Mouse (Mus musculus) G1E (cell line): ENCODE results near the gene Bsph1. TPM values are rescaled to one million over a fixed set of nuclear protein-coding genes. Genes with fewer than 3 reads are reported as not detected.
"Not testable (repeated sequence)": the region's sequence is repeated elsewhere in the genome, so short reads cannot be mapped to it uniquely, and the experiment has no call there.

Source experiments
- ATAC-seq: 2 replicates; pipeline ENCODE4 v1.8.0; 2016; ENCODE audit warnings: mild to moderate bottlenecking; ENCODE audit not compliant: insufficient number of reproducible peaks, poor library complexity, low FRiP score, severe bottlenecking; ENCODE audit errors: extremely low read depth
- DNase-seq: peaks from one replicate; pipeline ENCODE4 v3.0.0; 2012; ENCODE audit warnings: low spot score
- H3K27me3 ChIP-seq: 2 replicates; pipeline ENCODE4 v1.6.1; 2012; ENCODE audit warnings: mild to moderate bottlenecking, low read length, inconsistent platforms; ENCODE audit not compliant: insufficient read depth
- H3K36me3 ChIP-seq: replicated peaks from 2 replicates; pipeline ENCODE3; 2012; ENCODE audit warnings: mild to moderate bottlenecking, inconsistent platforms
- H3K4me1 ChIP-seq: 2 replicates; pipeline ENCODE4 v1.6.1; 2012; ENCODE audit warnings: low read depth, low read length, inconsistent platforms, mixed read lengths; ENCODE audit not compliant: insufficient read depth
- H3K4me3 ChIP-seq: 2 replicates; pipeline ENCODE4 v1.5.1; 2012; ENCODE audit warnings: low read depth, mild to moderate bottlenecking, inconsistent platforms, low read length, moderate library complexity, mixed read lengths
- H3K9me3 ChIP-seq: replicated peaks from 2 replicates; pipeline ENCODE4 v1.6.1; 2012; ENCODE audit warnings: inconsistent platforms
- CTCF ChIP-seq: IDR thresholded peaks from 2 replicates; pipeline ENCODE4 v1.5.1; 2012; ENCODE audit warnings: low read depth, low read length, inconsistent platforms, mixed read lengths
- GATA1 ChIP-seq: IDR thresholded peaks from 2 replicates; pipeline ENCODE4 v1.6.1; 2012; ENCODE audit warnings: borderline replicate concordance, low read length, inconsistent platforms, mixed read lengths
- GATA2 ChIP-seq: IDR thresholded peaks from 2 replicates; pipeline ENCODE4 v1.6.1; 2012; ENCODE audit warnings: low read depth, low read length, inconsistent platforms, borderline replicate concordance
- POLR2AphosphoS5 ChIP-seq: IDR thresholded peaks from 2 replicates; pipeline ENCODE4 v1.6.1; 2012; ENCODE audit warnings: low read depth, low read length, inconsistent platforms; ENCODE audit not compliant: insufficient replicate concordance
- TAL1 ChIP-seq: conservative IDR thresholded peaks from 2 replicates; pipeline ENCODE4 v1.6.1; 2012; ENCODE audit warnings: low read depth, low read length, inconsistent platforms, mixed read lengths
- polyA plus RNA-seq: library from polyadenylated mRNA; stranded (reverse); fragments of >175 nt; gene quantifications from 2 replicates; pipeline ENCODE4 v1.2.3, GENCODE M21; 2012
- total RNA-seq, 2 experiments: library from RNA; stranded (forward) in 1 of 2; stranded (reverse) in 1 of 2; fragments of 200-1000 nt in 1 of 2; fragments of >200 nt in 1 of 2; fragmentation: Nextera tagmentation in 1 of 2; gene quantifications; 2 replicates each; pipeline ENCODE4 v1.2.3; 2014 to 2017

The Bsph1 gene
- total RNA-seq (2014; fragmentation: Nextera tagmentation) (not detected in 2 replicates), total RNA-seq (2017) (not detected in 2 replicates), polyA plus RNA-seq (not detected in 2 replicates)

- not testable (repeated sequence) for H3K4me3 ChIP-seq, H3K9me3 ChIP-seq, H3K36me3 ChIP-seq, H3K27me3 ChIP-seq, ATAC-seq, H3K4me1 ChIP-seq, DNase-seq
Observed at GRCm38 (mm10) chr7:13450541-13450940, at the start of gene Bsph1. Bsph1 (plus strand) TSS chr7:13450841.

GRCm38 (mm10) chr7:13511539-13511938 lies 60.9 kb downstream of the Bsph1 start:
- no peak for TF ChIP-seq TAL1
- TF ChIP-seq GATA2: no peak
- no peak for TF ChIP-seq POLR2AphosphoS5
- no peak for TF ChIP-seq GATA1
- no peak for TF ChIP-seq CTCF
- H3K9me3 ChIP-seq: no peaks in the 10 kb centered on the region
- DNase-seq (peak; percentile 2), ATAC-seq (no peak)
- no peaks in the 10 kb centered on the region for H3K4me1 ChIP-seq
- no peaks in the 10 kb centered on the region for H3K27me3 ChIP-seq
- H3K4me3 ChIP-seq: no peak overlapping the region
- H3K36me3 ChIP-seq: no peaks in the 10 kb centered on the region

Other genes starting within 250 kb of the Bsph1 start
- not detected in 2 replicates for gene Vmn1r89, start 237.8 kb upstream of the Bsph1 start, total RNA-seq (2014; fragmentation: Nextera tagmentation)
- gene Vmn1r89, start 237.8 kb upstream of the Bsph1 start, total RNA-seq (2017): 0.27 TPM in 1 of 2 replicates, not detected in the other
- not detected in 2 replicates for gene Vmn1r89, start 237.8 kb upstream of the Bsph1 start, polyA plus RNA-seq
- 143 and 159 TPM in 2 replicates for gene Lig1, start 173.6 kb upstream of the Bsph1 start, total RNA-seq (2014; fragmentation: Nextera tagmentation)
- gene Lig1, start 173.6 kb upstream of the Bsph1 start, total RNA-seq (2017): 49.3 and 66.8 TPM in 2 replicates
- 72.8 and 89.3 TPM in 2 replicates for gene Lig1, start 173.6 kb upstream of the Bsph1 start, polyA plus RNA-seq
- gene Zswim9, start 172.1 kb upstream of the Bsph1 start, total RNA-seq (2014; fragmentation: Nextera tagmentation): 9.8 and 15.7 TPM in 2 replicates
- 8.7 and 9.7 TPM in 2 replicates for gene Zswim9, start 172.1 kb upstream of the Bsph1 start, total RNA-seq (2017)
- 1.8 and 2.4 TPM in 2 replicates for gene Zswim9, start 172.1 kb upstream of the Bsph1 start, polyA plus RNA-seq
- 0.23 and 1.0 TPM in 2 replicates for gene Pla2g4c, start 126.2 kb upstream of the Bsph1 start, total RNA-seq (2014; fragmentation: Nextera tagmentation)
- gene Pla2g4c, start 126.2 kb upstream of the Bsph1 start, total RNA-seq (2017): 0.64 and 0.93 TPM in 2 replicates
- 0.03 TPM in 1 of 2 replicates, not detected in the other for gene Pla2g4c, start 126.2 kb upstream of the Bsph1 start, polyA plus RNA-seq
- not detected in 2 replicates for gene Cabp5, start 52.7 kb upstream of the Bsph1 start, total RNA-seq (2014; fragmentation: Nextera tagmentation)
- gene Cabp5, start 52.7 kb upstream of the Bsph1 start, total RNA-seq (2017): 0.05 TPM in 1 of 2 replicates, not detected in the other
- gene Cabp5, start 52.7 kb upstream of the Bsph1 start, polyA plus RNA-seq: not detected in 2 replicates
- gene Bsph2, start 120.2 kb downstream of the Bsph1 start, total RNA-seq (2014; fragmentation: Nextera tagmentation): not detected in 2 replicates
- gene Bsph2, start 120.2 kb downstream of the Bsph1 start, total RNA-seq (2017): not detected in 2 replicates
- not detected in 2 replicates for gene Bsph2, start 120.2 kb downstream of the Bsph1 start, polyA plus RNA-seq
- not detected in 2 replicates for gene Sult2a5, start 173.1 kb downstream of the Bsph1 start, total RNA-seq (2014; fragmentation: Nextera tagmentation)
- gene Sult2a5, start 173.1 kb downstream of the Bsph1 start, total RNA-seq (2017): not detected in 2 replicates
- not detected in 2 replicates for gene Sult2a5, start 173.1 kb downstream of the Bsph1 start, polyA plus RNA-seq